Mouse (Mus musculus): ENCODE measurements at regions not wholly inside any gene's neighbourhood (a gene's known extent, or its start where the extent isn't known, plus 50 kb on each side); places are given as distances from the start of the nearest gene placed in this dataset.
A peak's percentile ranks its signal among the peaks of the same experiment; 100 is the strongest.

DNA sequence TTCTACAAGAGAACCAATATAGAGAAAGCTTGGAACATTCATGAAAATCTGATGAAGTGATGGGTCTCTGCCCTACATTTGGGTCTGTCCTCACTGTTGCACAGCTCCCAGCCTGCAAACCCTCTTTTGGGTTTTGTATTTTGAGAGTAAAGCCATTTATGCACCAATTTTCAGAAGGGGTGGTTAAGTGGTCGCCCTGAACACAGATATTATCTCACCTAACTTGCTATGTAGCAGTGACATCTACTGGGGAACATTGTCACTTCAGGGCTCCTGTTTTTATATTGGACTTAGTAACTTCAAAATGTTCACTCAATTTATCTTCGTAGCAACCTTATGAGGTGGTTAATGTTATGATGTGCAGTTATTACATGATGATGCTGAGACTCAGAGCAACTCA is 183.6 kb downstream of the Nuf2 start:
- H3K27ac ChIP-seq (ENCODE audit: low read length): no peak overlapping the region
- no peak overlapping the region for H3K4me3 ChIP-seq (replicated peaks; ENCODE audit: low read length)
- 40% methylated on average over 2 of the region's 2 CpGs for WGBS
- H3K4me1 ChIP-seq (replicated peaks; ENCODE audit: control insufficient read depth, insufficient read depth, low read length): 0 out of 2 replicates have a peak, but pooled peaks cover 3% of the 10 kb centered on the region
- no peaks in the 10 kb centered on the region for H3K36me3 ChIP-seq (ENCODE audit: control insufficient read depth, insufficient read depth)
- H3K27me3 ChIP-seq (replicated peaks; ENCODE audit: control insufficient read depth, insufficient read depth, low read length): no peaks in the 10 kb centered on the region
- no peak overlapping the region for H3K4me2 ChIP-seq (ENCODE audit: low read length)
- no peaks in the 10 kb centered on the region for H3K9me3 ChIP-seq (ENCODE audit: control insufficient read depth, low read length)
- no peak overlapping the region for H3K9ac ChIP-seq (replicated peaks; ENCODE audit: low read depth, low read length)
- ATAC-seq: peak; percentile 63; the same call in 1 of the 2 replicates

- H3K9me3 ChIP-seq (ENCODE audit: control insufficient read depth, low read length): no peaks in the 10 kb centered on the region
- WGBS: 98% methylated on average over 1 of the region's 1 CpGs
- no peak for ATAC-seq
Measured at GRCm38 (mm10) chr1:169346876-169347275, 184.4 kb downstream of the Nuf2 start.

GRCm38 (mm10) chr1:169341131-169341530 is 190.1 kb downstream of the Nuf2 start:
- Histone ChIP-seq H3K36me3 (ENCODE audit: control insufficient read depth, insufficient read depth) (no peaks in the 10 kb centered on the region), H3K27me3 (replicated peaks; ENCODE audit: control insufficient read depth, insufficient read depth, low read length) (no peaks in the 10 kb centered on the region), H3K27ac (ENCODE audit: low read length) (no peak overlapping the region), H3K4me1 (replicated peaks; ENCODE audit: control insufficient read depth, insufficient read depth, low read length) (0 out of 2 replicates have a peak, but pooled peaks cover 3% of the 10 kb centered on the region), H3K4me3 (replicated peaks; ENCODE audit: low read length) (no peak overlapping the region), H3K4me2 (ENCODE audit: low read length) (no peak overlapping the region), H3K9me3 (ENCODE audit: control insufficient read depth, low read length) (no peaks in the 10 kb centered on the region), H3K9ac (replicated peaks; ENCODE audit: low read depth, low read length) (no peak overlapping the region)
- WGBS: 23% methylated on average over 1 of the region's 1 CpGs
- ATAC-seq: no peak

More at GRCm38 (mm10) chr1:169346876-169347275, 184.4 kb downstream of the Nuf2 start:
- no peak overlapping the region for H3K9ac ChIP-seq (replicated peaks; ENCODE audit: low read depth, low read length)
- H3K4me3 ChIP-seq (replicated peaks; ENCODE audit: low read length): no peak overlapping the region
- H3K36me3 ChIP-seq (ENCODE audit: control insufficient read depth, insufficient read depth): no peaks in the 10 kb centered on the region
- 0 out of 2 replicates have a peak, but pooled peaks cover 3% of the 10 kb centered on the region for H3K4me1 ChIP-seq (replicated peaks; ENCODE audit: control insufficient read depth, insufficient read depth, low read length)
- H3K27me3 ChIP-seq (replicated peaks; ENCODE audit: control insufficient read depth, insufficient read depth, low read length): no peaks in the 10 kb centered on the region
- H3K4me2 ChIP-seq (ENCODE audit: low read length): no peak overlapping the region
- no peak overlapping the region for H3K27ac ChIP-seq (ENCODE audit: low read length)

DNA sequence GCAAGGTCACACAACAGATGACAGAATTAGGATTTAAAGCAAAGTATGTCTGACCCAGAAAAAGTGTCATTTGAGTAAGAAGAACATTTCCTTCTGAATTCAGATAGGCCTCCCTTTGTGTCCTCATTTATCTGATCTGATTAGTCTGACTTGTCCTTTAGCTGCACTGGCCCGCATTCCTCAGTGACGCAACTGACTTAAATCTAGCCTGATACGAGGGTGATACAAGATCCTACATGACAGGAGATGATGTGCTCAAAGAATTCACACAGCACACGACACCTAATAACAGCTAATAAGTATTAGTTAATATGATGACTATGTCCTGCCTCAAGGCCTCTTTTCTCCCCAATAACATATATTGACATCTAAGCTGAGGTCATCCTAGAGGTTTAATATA is 192.8 kb downstream of the Nuf2 start:
- 75% methylated on average over 4 of the region's 4 CpGs for WGBS

GRCm38 (mm10) chr1:169332165-169332564 is 199.1 kb downstream of the Nuf2 start:
- Histone ChIP-seq H3K27ac (ENCODE audit: low read length) (no peak overlapping the region), H3K36me3 (ENCODE audit: control insufficient read depth, insufficient read depth) (no peaks in the 10 kb centered on the region), H3K9ac (replicated peaks; ENCODE audit: low read depth, low read length) (no peak overlapping the region), H3K9me3 (ENCODE audit: control insufficient read depth, low read length) (no peaks in the 10 kb centered on the region), H3K4me3 (replicated peaks; ENCODE audit: low read length) (no peak overlapping the region), H3K4me1 (replicated peaks; ENCODE audit: control insufficient read depth, insufficient read depth, low read length) (no peaks in the 10 kb centered on the region), H3K27me3 (replicated peaks; ENCODE audit: control insufficient read depth, insufficient read depth, low read length) (no peaks in the 10 kb centered on the region), H3K4me2 (ENCODE audit: low read length) (no peak overlapping the region)
- 89% methylated on average over 5 of the region's 5 CpGs for WGBS
- no peak for ATAC-seq

More for the DNA sequence above, 192.8 kb downstream of the Nuf2 start:
- Histone ChIP-seq H3K9ac (replicated peaks; ENCODE audit: low read depth, low read length) (no peak overlapping the region), H3K9me3 (ENCODE audit: control insufficient read depth, low read length) (no peaks in the 10 kb centered on the region), H3K4me3 (replicated peaks; ENCODE audit: low read length) (no peak overlapping the region), H3K4me2 (ENCODE audit: low read length) (no peak overlapping the region), H3K27ac (ENCODE audit: low read length) (no peak overlapping the region), H3K36me3 (ENCODE audit: control insufficient read depth, insufficient read depth) (no peaks in the 10 kb centered on the region), H3K4me1 (replicated peaks; ENCODE audit: control insufficient read depth, insufficient read depth, low read length) (no peaks in the 10 kb centered on the region), H3K27me3 (replicated peaks; ENCODE audit: control insufficient read depth, insufficient read depth, low read length) (no peaks in the 10 kb centered on the region)
- ATAC-seq: no peak

DNA sequence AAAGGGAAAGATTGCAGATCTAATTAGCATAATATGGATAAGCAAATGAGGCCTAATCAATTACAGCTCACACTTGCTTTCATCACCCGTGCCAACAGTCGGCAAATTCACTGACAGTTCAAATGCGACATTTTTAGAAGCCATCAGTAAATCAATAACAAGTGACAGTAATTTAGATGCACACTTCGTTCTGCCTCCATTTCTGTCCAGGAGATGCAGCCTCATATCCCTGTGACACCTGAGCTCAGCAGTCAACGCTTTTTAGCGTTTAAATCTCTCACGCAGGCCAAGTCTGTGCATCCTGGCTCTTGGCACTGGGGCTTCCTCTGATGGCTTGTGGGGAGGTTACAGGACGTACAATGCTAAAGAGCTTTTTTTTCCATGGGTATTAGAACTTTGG is 218.0 kb downstream of the Nuf2 start:
- peaks cover 5% of the 10 kb centered on the region for H3K4me1 ChIP-seq (replicated peaks; ENCODE audit: control insufficient read depth, insufficient read depth, low read length)
- no peak overlapping the region for H3K4me3 ChIP-seq (replicated peaks; ENCODE audit: low read length)
- H3K4me2 ChIP-seq (ENCODE audit: low read length): no peak overlapping the region
- WGBS: 35% methylated on average over 8 of the region's 8 CpGs
- no peak overlapping the region for H3K9ac ChIP-seq (replicated peaks; ENCODE audit: low read depth, low read length)
- H3K27me3 ChIP-seq (replicated peaks; ENCODE audit: control insufficient read depth, insufficient read depth, low read length): no peaks in the 10 kb centered on the region
- H3K27ac ChIP-seq (ENCODE audit: low read length): no peak overlapping the region
- no peaks in the 10 kb centered on the region for H3K9me3 ChIP-seq (ENCODE audit: control insufficient read depth, low read length)
- no peaks in the 10 kb centered on the region for H3K36me3 ChIP-seq (ENCODE audit: control insufficient read depth, insufficient read depth)
- ATAC-seq: peak; percentile 65

DNA sequence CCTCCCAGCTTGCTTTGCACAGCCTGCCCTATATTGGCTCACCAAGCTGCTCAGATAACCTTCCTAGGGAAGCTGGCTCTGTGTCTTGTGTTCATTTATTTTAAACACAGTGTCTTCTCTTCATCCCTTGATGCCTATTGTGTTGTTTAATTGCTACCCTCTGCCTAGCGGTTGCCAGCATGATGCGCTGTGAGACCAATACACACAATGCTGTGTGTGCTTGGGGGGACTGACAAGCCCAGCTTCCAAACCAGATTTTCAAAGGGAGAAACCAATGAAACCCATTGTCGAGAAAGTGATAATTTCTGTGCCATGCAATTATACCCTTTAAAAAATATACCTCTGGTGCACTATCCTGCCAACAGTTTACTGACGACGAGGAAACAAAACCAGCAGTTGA is 247.8 kb downstream of the Nuf2 start:
- H3K27me3 ChIP-seq (replicated peaks; ENCODE audit: control insufficient read depth, insufficient read depth, low read length): no peaks in the 10 kb centered on the region
- no peak overlapping the region for H3K27ac ChIP-seq (ENCODE audit: low read length)
- WGBS: 67% methylated on average over 5 of the region's 5 CpGs
- no peak overlapping the region for H3K4me3 ChIP-seq (replicated peaks; ENCODE audit: low read length)
- no peaks in the 10 kb centered on the region for H3K4me1 ChIP-seq (replicated peaks; ENCODE audit: control insufficient read depth, insufficient read depth, low read length)
- peak; percentile 95 for ATAC-seq
- no peaks in the 10 kb centered on the region for H3K9me3 ChIP-seq (ENCODE audit: control insufficient read depth, low read length)
- H3K36me3 ChIP-seq (ENCODE audit: control insufficient read depth, insufficient read depth): no peaks in the 10 kb centered on the region
- no peak overlapping the region for H3K9ac ChIP-seq (replicated peaks; ENCODE audit: low read depth, low read length)
- no peak overlapping the region for H3K4me2 ChIP-seq (ENCODE audit: low read length)

- Histone ChIP-seq H3K36me3 (ENCODE audit: control insufficient read depth, insufficient read depth) (no peaks in the 10 kb centered on the region), H3K4me1 (replicated peaks; ENCODE audit: control insufficient read depth, insufficient read depth, low read length) (no peaks in the 10 kb centered on the region), H3K27ac (ENCODE audit: low read length) (no peak overlapping the region), H3K9ac (replicated peaks; ENCODE audit: low read depth, low read length) (no peak overlapping the region), H3K4me2 (ENCODE audit: low read length) (no peak overlapping the region), H3K4me3 (replicated peaks; ENCODE audit: low read length) (no peak overlapping the region), H3K27me3 (replicated peaks; ENCODE audit: control insufficient read depth, insufficient read depth, low read length) (no peaks in the 10 kb centered on the region), H3K9me3 (ENCODE audit: control insufficient read depth, low read length) (no peaks in the 10 kb centered on the region)
- ATAC-seq: no peak
- WGBS: 84% methylated on average over 4 of the region's 4 CpGs
Measured at GRCm38 (mm10) chr1:169270750-169271149, 260.5 kb downstream of the Nuf2 start.

DNA sequence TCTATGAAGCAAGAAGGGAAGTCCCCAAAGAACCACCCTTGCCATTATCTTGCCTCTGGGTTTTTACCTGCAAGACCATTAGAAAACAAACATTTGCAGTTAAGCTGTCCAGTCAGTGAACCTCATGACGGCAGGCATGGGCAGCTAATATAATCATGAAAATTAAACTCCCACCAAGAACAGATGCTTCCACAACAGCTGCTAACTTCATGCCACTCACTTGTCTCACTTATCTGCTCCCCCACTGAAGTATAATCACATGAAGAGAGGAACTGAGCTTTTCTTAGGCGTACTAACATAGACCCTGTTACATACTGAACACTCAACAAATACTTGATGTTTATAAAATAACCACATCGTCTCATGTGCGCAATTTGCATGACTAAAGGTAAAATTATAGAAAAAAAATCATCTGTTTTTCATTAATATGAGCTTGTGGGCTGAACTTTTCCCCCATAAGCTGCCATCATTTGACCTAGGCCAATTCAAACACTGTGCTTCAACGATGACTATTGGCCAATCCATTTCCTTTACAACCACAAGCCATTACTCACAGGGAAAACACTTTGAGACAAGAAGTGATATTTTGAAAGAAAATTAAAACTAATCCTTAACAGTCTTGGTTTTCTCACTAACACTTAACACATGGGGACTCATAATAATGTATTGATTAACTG is 267.1 kb downstream of the Nuf2 start:
- Histone ChIP-seq H3K4me3 (replicated peaks; ENCODE audit: low read length) (no peak overlapping the region), H3K4me2 (ENCODE audit: low read length) (no peak overlapping the region), H3K27ac (ENCODE audit: low read length) (no peak overlapping the region), H3K4me1 (replicated peaks; ENCODE audit: control insufficient read depth, insufficient read depth, low read length) (peaks cover 4% of the 10 kb centered on the region), H3K27me3 (replicated peaks; ENCODE audit: control insufficient read depth, insufficient read depth, low read length) (no peaks in the 10 kb centered on the region), H3K9ac (replicated peaks; ENCODE audit: low read depth, low read length) (no peak overlapping the region), H3K36me3 (ENCODE audit: control insufficient read depth, insufficient read depth) (no peaks in the 10 kb centered on the region), H3K9me3 (ENCODE audit: control insufficient read depth, low read length) (no peaks in the 10 kb centered on the region)
- WGBS: 89% methylated on average over 5 of the region's 5 CpGs
- no peak for ATAC-seq

Measured in forebrain, embryonic 16.5 days (tissue).